Mouse (Mus musculus): ENCODE results near the gene Htra1.

The Htra1 gene

GRCm38 (mm10) chr7:130935793-130936471 lies at the start of gene Htra1:
Htra1 (plus strand) TSS chr7:130936111.
- in situ Hi-C loops (cut with MboI; ENCODE audit: low pct_unique_long_range_greater_than_20kb in 1 of 2, low sequenced_read_pairs in 2 of 2, unreplicated experiment in 1 of 2): no loop called here

- in situ Hi-C loops (cut with MboI; ENCODE audit: low pct_unique_long_range_greater_than_20kb in 1 of 2, low sequenced_read_pairs in 2 of 2, unreplicated experiment in 1 of 2): no loop called here
Observed at GRCm38 (mm10) chr7:130886246-130886645, 49.7 kb upstream of the Htra1 start.

- in situ Hi-C loops (cut with MboI; ENCODE audit: low pct_unique_long_range_greater_than_20kb in 1 of 2, low sequenced_read_pairs in 2 of 2, unreplicated experiment in 1 of 2): no loop called here
Observed at GRCm38 (mm10) chr7:130887946-130888345, 48.0 kb upstream of the Htra1 start.

GRCm38 (mm10) chr7:130890871-130891270 lies 45.0 kb upstream of the Htra1 start:
- in situ Hi-C loops (cut with MboI; ENCODE audit: low pct_unique_long_range_greater_than_20kb in 1 of 2, low sequenced_read_pairs in 2 of 2, unreplicated experiment in 1 of 2): no loop called here

GRCm38 (mm10) chr7:130892973-130893372 lies 42.9 kb upstream of the Htra1 start:
- in situ Hi-C loops (cut with MboI; ENCODE audit: low pct_unique_long_range_greater_than_20kb in 1 of 2, low sequenced_read_pairs in 2 of 2, unreplicated experiment in 1 of 2): no loop called here

GRCm38 (mm10) chr7:130894931-130895617 lies 40.8 kb upstream of the Htra1 start:
- in situ Hi-C loops (cut with MboI; ENCODE audit: low pct_unique_long_range_greater_than_20kb in 1 of 2, low sequenced_read_pairs in 2 of 2, unreplicated experiment in 1 of 2): no loop called here

- in situ Hi-C loops (cut with MboI; ENCODE audit: low pct_unique_long_range_greater_than_20kb in 1 of 2, low sequenced_read_pairs in 2 of 2, unreplicated experiment in 1 of 2): no loop called here
Observed at GRCm38 (mm10) chr7:130895618-130895945, 40.3 kb upstream of the Htra1 start.

- in situ Hi-C loops (cut with MboI; ENCODE audit: low pct_unique_long_range_greater_than_20kb in 1 of 2, low sequenced_read_pairs in 2 of 2, unreplicated experiment in 1 of 2): no loop called here
Observed at GRCm38 (mm10) chr7:130896064-130896463, 39.8 kb upstream of the Htra1 start.

GRCm38 (mm10) chr7:130897201-130897600 lies 38.7 kb upstream of the Htra1 start:
- in situ Hi-C loops (cut with MboI; ENCODE audit: low pct_unique_long_range_greater_than_20kb in 1 of 2, low sequenced_read_pairs in 2 of 2, unreplicated experiment in 1 of 2): no loop called here

- in situ Hi-C loops (cut with MboI; ENCODE audit: low pct_unique_long_range_greater_than_20kb in 1 of 2, low sequenced_read_pairs in 2 of 2, unreplicated experiment in 1 of 2): no loop called here
Observed at GRCm38 (mm10) chr7:130898373-130898772, 37.5 kb upstream of the Htra1 start.

- in situ Hi-C loops (cut with MboI; ENCODE audit: low pct_unique_long_range_greater_than_20kb in 1 of 2, low sequenced_read_pairs in 2 of 2, unreplicated experiment in 1 of 2): no loop called here
Observed at GRCm38 (mm10) chr7:130900233-130900848, 35.6 kb upstream of the Htra1 start.

GRCm38 (mm10) chr7:130902929-130903328 lies 33.0 kb upstream of the Htra1 start:
- in situ Hi-C loops (cut with MboI; ENCODE audit: low pct_unique_long_range_greater_than_20kb in 1 of 2, low sequenced_read_pairs in 2 of 2, unreplicated experiment in 1 of 2): no loop called here

- in situ Hi-C loops (cut with MboI; ENCODE audit: low pct_unique_long_range_greater_than_20kb in 1 of 2, low sequenced_read_pairs in 2 of 2, unreplicated experiment in 1 of 2): no loop called here
Observed at GRCm38 (mm10) chr7:130903505-130904074, 32.3 kb upstream of the Htra1 start.

- in situ Hi-C loops (cut with MboI; ENCODE audit: low pct_unique_long_range_greater_than_20kb in 1 of 2, low sequenced_read_pairs in 2 of 2, unreplicated experiment in 1 of 2): no loop called here
Observed at GRCm38 (mm10) chr7:130904571-130905365, 31.1 kb upstream of the Htra1 start.

GRCm38 (mm10) chr7:130910841-130911240 lies 25.1 kb upstream of the Htra1 start:
- in situ Hi-C loops (cut with MboI; ENCODE audit: low pct_unique_long_range_greater_than_20kb in 1 of 2, low sequenced_read_pairs in 2 of 2, unreplicated experiment in 1 of 2): loop anchor here (10.0 kb wide), 2 partner anchors 86 to 136 kb away; partner anchors contain the start of gene Btbd16 (in 2 of the 2)

- in situ Hi-C loops (cut with MboI; ENCODE audit: low pct_unique_long_range_greater_than_20kb in 1 of 2, low sequenced_read_pairs in 2 of 2, unreplicated experiment in 1 of 2): loop anchor here (10.0 kb wide), 2 partner anchors 90 to 140 kb away; partner anchors contain the start of gene Btbd16 (in 2 of the 2)
Observed at GRCm38 (mm10) chr7:130914693-130915363, 21.1 kb upstream of the Htra1 start.

- in situ Hi-C loops (cut with MboI; ENCODE audit: low pct_unique_long_range_greater_than_20kb in 1 of 2, low sequenced_read_pairs in 2 of 2, unreplicated experiment in 1 of 2): loop anchor here (10.0 kb wide), 2 partner anchors 93 to 143 kb away; partner anchors contain the start of gene Btbd16 (in 2 of the 2)
Observed at GRCm38 (mm10) chr7:130918260-130918659, 17.7 kb upstream of the Htra1 start.
